26 mouse cellular contexts compared by ENCODE assay signal in the genomic region with DNA sequence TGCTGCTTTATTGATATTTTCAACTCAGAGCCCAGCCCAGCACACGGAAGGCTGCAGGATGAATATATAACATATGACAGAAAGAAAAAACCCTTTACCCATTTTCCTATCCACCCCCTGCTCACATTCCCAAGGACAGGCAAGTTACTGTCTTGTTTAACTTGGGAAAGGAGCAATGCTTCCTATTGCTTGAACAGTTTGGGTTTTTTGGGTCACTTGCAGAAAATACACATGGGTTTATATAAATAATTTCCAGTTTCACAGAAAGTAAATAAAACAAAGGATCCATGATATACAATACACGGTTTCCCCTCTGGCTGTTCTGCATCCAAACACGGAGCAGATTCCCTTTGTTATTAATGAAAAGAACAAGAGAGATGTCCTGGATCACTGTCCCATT. TPM values are rescaled to one million over a fixed set of nuclear protein-coding genes. Genes with fewer than 3 reads are reported as not detected.
A peak's percentile ranks its signal among the peaks of the same experiment; 100 is the strongest.
DNase-seq lines count a peak whose midpoint lies in the region; ATAC-seq lines count a peak whose summit lies in the region.
"Had no signal": no experiment of that assay in that cellular context is flagged by ENCODE, and none has a peak within 500 bp of the region (broad histone marks: within the 10 kb centered on the region; RNA-seq: fewer than 3 reads in every experiment).

No protein-coding gene starts in this region.

- H3K9me3 ChIP-seq in embryonic facial prominence, embryonic 10.5 days: no peaks in the 10 kb centered on the region
- no peaks in the 10 kb centered on the region for H3K9me3 ChIP-seq in embryonic facial prominence, embryonic 13.5 days
- no peaks in the 10 kb centered on the region for H3K9me3 ChIP-seq in limb, embryonic 11.5 days (ENCODE audit: control insufficient read depth, low read length)
- H3K9me3 ChIP-seq: embryonic facial prominence, embryonic 15.5 days; heart, embryonic 15.5 days; hindbrain, embryonic 10.5 days; hindbrain, embryonic 13.5 days; intestine, embryonic 15.5 days had no signal

- no peak overlapping the region for H3K4me3 ChIP-seq in embryonic facial prominence, embryonic 10.5 days
- H3K4me3 ChIP-seq in embryonic facial prominence, embryonic 13.5 days: no peak overlapping the region
- H3K4me3 ChIP-seq in limb, embryonic 11.5 days (ENCODE audit: low read depth, low read length): no peak overlapping the region
- H3K4me3 ChIP-seq: embryonic facial prominence, embryonic 15.5 days; heart, embryonic 12.5 days; heart, embryonic 15.5 days; hindbrain, embryonic 10.5 days; hindbrain, embryonic 13.5 days; intestine, embryonic 15.5 days had no signal

- WGBS in embryonic facial prominence, embryonic 10.5 days: 58% methylated on average over 3 of the region's 3 CpGs
- WGBS in embryonic facial prominence, embryonic 13.5 days: 34% methylated on average over 3 of the region's 3 CpGs
- 39% methylated on average over 3 of the region's 3 CpGs for WGBS in limb, embryonic 11.5 days

- peak overlapping the region; percentile 63; the same call in 1 of the 2 replicates for H3K27ac ChIP-seq in embryonic facial prominence, embryonic 10.5 days (replicated peaks)
- no peak overlapping the region for H3K27ac ChIP-seq in embryonic facial prominence, embryonic 13.5 days
- peak overlapping the region; percentile 81 for H3K27ac ChIP-seq in limb, embryonic 11.5 days (replicated peaks; ENCODE audit: low read depth, low read length)
- H3K27ac ChIP-seq: embryonic facial prominence, embryonic 15.5 days; heart, embryonic 15.5 days; hindbrain, embryonic 10.5 days; hindbrain, embryonic 13.5 days; intestine, embryonic 15.5 days had no signal

- no peaks in the 10 kb centered on the region for H3K27me3 ChIP-seq in embryonic facial prominence, embryonic 10.5 days (replicated peaks; ENCODE audit: low read depth, poor library complexity, severe bottlenecking)
- no peaks in the 10 kb centered on the region for H3K27me3 ChIP-seq in embryonic facial prominence, embryonic 13.5 days
- no peaks in the 10 kb centered on the region for H3K27me3 ChIP-seq in limb, embryonic 11.5 days (ENCODE audit: control insufficient read depth, insufficient read depth, low read length)
- H3K27me3 ChIP-seq: embryonic facial prominence, embryonic 15.5 days; heart, embryonic 15.5 days; intestine, embryonic 15.5 days had no signal

- ATAC-seq in embryonic facial prominence, embryonic 13.5 days (ENCODE audit: insufficient number of reproducible peaks, insufficient read depth, low FRiP score, low TSS enrichment, low read depth): no peak
- no peak; the same call in 1 of the 2 replicates for ATAC-seq in limb, embryonic 11.5 days (ENCODE audit: insufficient number of reproducible peaks, low FRiP score, low TSS enrichment, low read depth)
- ATAC-seq: activated CD4-positive, CD25-positive, alpha-beta regulatory T cell, adult 4 months; forebrain, embryonic 14.5 days; forebrain, postnatal 0 days; hindbrain, embryonic 16.5 days; intestine, embryonic 15.5 days had no signal

- DNase-seq in embryonic facial prominence, embryonic 10.5 days (ENCODE audit: low spot score): no peak
- no peak for DNase-seq in limb, embryonic 11.5 days (ENCODE audit: low spot score)
- no peak for DNase-seq in thymus, adult 18-20 months
- no peak for DNase-seq in thymus, postnatal 14 days
- DNase-seq in embryo, embryonic 9.5 days (ENCODE audit: extremely low spot score): no peak
- no peak for DNase-seq in thymus, postnatal 25 days
- DNase-seq: adrenal gland, postnatal 14 days; cerebellum, adult 18-20 months; cerebellum, adult 9-10 months; cerebellum, postnatal 14 days; forebrain, postnatal 0 days; gastrocnemius, postnatal 25 days; heart, adult 18-20 months; heart, postnatal 10 days; heart, postnatal 36 days; kidney, adult 11 months had no signal

- H3K4me2 ChIP-seq in embryonic facial prominence, embryonic 13.5 days: 0 out of 2 replicates have a peak overlapping the region, but pooled peaks have one; percentile 10
- H3K4me2 ChIP-seq in limb, embryonic 11.5 days (ENCODE audit: low read depth, severe bottlenecking): peak overlapping the region; percentile 19
- H3K4me2 ChIP-seq: embryonic facial prominence, embryonic 15.5 days; heart, embryonic 12.5 days; heart, embryonic 15.5 days; hindbrain, embryonic 13.5 days; intestine, embryonic 15.5 days had no signal

- no peaks in the 10 kb centered on the region for H3K36me3 ChIP-seq in embryonic facial prominence, embryonic 10.5 days (replicated peaks)
- H3K36me3 ChIP-seq in embryonic facial prominence, embryonic 13.5 days: no peaks in the 10 kb centered on the region
- no peaks in the 10 kb centered on the region for H3K36me3 ChIP-seq in limb, embryonic 11.5 days (ENCODE audit: control insufficient read depth, insufficient read depth, low read length)
- H3K36me3 ChIP-seq: embryonic facial prominence, embryonic 15.5 days; heart, embryonic 12.5 days; heart, embryonic 15.5 days; hindbrain, embryonic 10.5 days; hindbrain, embryonic 13.5 days; intestine, embryonic 15.5 days had no signal

- H3K4me1 ChIP-seq in embryonic facial prominence, embryonic 10.5 days: peaks cover 27% of the 10 kb centered on the region
- H3K4me1 ChIP-seq in embryonic facial prominence, embryonic 13.5 days: peaks cover 15% of the 10 kb centered on the region
- peaks cover 17% of the 10 kb centered on the region for H3K4me1 ChIP-seq in limb, embryonic 11.5 days (ENCODE audit: control insufficient read depth, insufficient read depth, low read length)
- H3K4me1 ChIP-seq: heart, embryonic 12.5 days; heart, embryonic 15.5 days; intestine, embryonic 15.5 days had no signal

- H3K9ac ChIP-seq in embryonic facial prominence, embryonic 13.5 days: no peak overlapping the region
- no peak overlapping the region for H3K9ac ChIP-seq in limb, embryonic 11.5 days (ENCODE audit: low read length)
- H3K9ac ChIP-seq: embryonic facial prominence, embryonic 15.5 days; forebrain, postnatal 0 days; heart, embryonic 12.5 days; heart, embryonic 15.5 days; hindbrain, embryonic 13.5 days; intestine, embryonic 15.5 days had no signal

RNA-seq across cellular contexts. Expression of gene Cpm, which starts 45.2 kb away (rescaled TPM):
- 8.3 and 11.6 TPM in 2 replicates for polyA plus RNA-seq in embryonic facial prominence, embryonic 10.5 days (2016; fragmentation: Nextera tagmentation; extraction: Ambion mirVana)
- polyA plus RNA-seq in embryonic facial prominence, embryonic 13.5 days (2015; fragmentation: Nextera tagmentation; extraction: Ambion mirVana): 25.6 and 34.0 TPM in 2 replicates
- polyA plus RNA-seq in limb, embryonic 11.5 days (2014; fragmentation: Nextera tagmentation; extraction: Ambion mirVana): 38.3 and 45.1 TPM in 2 replicates
